Mouse (Mus musculus): ENCODE measurements at regions not wholly inside any gene's neighbourhood (a gene's known extent, or its start where the extent isn't known, plus 50 kb on each side); places are given as distances from the start of the nearest gene placed in this dataset.

GRCm38 (mm10) chrX:11776236-11776899 is 383.8 kb downstream of the Bcor start:
- no peak for DNase-seq (ENCODE audit: low read depth, low spot score)

DNA sequence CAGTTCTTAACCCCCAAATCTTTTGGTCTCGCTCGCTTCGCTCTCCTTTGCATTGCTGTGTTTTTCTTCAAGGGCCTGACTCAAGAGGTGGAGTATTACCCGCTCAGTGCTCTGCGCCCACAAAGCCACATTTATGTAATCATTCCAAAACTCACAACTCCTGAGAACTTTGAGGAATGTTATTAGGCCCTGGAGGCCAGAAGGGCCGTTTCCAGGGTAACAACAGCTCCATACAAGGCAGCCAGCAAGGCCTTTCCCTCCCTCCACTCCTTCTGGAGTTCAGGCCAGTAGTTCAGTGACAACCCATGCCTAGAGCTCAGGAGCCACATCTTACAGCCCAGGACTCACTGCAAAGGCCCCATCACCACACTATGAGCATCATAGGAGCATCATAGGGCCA is 365.1 kb downstream of the Bcor start:
- DNase-seq (ENCODE audit: low read depth, low spot score), result no peak

DNA sequence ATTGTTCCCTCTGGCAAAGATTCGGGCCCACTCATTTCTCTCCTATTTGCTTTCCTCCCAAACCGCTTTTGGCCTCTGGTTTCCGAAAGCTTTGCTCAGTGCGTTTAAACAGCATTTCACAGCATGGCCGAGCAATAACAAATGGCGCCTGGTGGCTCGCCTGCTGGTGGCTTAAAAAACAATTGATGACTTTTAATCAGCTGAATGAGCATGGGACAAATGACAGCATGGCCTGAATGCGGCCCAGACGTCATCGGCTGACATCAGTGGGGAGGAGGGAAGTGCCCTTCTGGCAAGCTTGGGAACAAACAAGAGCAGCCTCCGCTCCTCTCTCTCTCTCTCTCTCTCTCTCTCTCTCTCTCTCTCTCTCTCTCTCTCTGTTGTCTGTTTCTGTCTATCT is 362.3 kb downstream of the Bcor start:
- DNase-seq (ENCODE audit: low read depth, low spot score), result no peak

- DNase-seq (ENCODE audit: low read depth, low spot score), result no peak
These were observed 361.8 kb downstream of the Bcor start for GRCm38 (mm10) chrX:11798326-11798725.

DNA sequence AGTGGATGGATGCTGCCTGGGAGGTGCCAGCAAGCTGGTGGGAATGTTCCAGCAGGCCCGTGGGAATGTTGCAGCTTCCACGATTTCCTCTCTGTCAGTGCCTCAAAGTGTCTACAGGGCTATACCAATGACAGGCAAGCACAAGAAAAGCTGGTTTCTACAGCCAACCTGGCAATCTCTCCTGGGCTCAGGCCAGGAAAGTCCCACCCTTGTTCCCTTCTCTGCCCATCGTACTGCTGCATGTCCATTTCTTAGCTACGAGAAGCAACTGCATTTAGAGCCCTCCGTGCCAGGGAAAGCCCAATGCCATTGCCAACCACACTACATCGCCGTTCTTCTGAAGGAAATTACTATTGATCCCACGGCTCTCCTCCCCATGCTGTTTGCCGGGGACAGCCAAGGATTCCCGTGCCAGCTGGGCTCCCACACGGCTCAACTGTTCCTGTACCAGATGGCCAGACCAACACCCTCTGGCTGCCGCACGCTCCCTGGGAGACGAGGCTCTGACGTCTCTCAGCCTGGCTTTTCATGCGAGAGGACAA is 359.7 kb downstream of the Bcor start:
- DNase-seq (ENCODE audit: low read depth, low spot score), result no peak

DNA sequence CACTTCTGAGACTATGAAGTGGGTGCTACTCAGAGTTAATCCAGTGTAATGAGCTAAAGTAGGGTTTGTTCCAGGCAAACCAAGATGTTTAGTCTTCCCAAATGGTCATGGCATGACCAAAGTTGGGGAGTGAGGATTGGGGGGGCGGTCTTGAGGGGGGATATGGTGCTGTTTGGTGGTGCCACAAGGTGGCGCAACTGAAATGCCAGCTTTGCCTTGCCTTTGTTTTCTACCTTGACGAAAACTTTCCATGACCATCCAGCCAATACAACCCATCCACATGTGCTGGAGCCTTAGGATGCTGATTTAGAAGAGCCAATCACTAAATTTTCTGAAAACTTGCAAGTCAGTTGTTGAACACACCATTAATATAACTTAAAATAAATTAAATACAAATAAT is 358.9 kb downstream of the Bcor start:
- DNase-seq (ENCODE audit: low read depth, low spot score), result no peak

- DNase-seq (ENCODE audit: low read depth, low spot score), result no peak
These were observed 358.5 kb downstream of the Bcor start for GRCm38 (mm10) chrX:11801621-11802020.

GRCm38 (mm10) chrX:11802074-11802899 is 357.9 kb downstream of the Bcor start:
- DNase-seq (ENCODE audit: low read depth, low spot score), result no peak

DNA sequence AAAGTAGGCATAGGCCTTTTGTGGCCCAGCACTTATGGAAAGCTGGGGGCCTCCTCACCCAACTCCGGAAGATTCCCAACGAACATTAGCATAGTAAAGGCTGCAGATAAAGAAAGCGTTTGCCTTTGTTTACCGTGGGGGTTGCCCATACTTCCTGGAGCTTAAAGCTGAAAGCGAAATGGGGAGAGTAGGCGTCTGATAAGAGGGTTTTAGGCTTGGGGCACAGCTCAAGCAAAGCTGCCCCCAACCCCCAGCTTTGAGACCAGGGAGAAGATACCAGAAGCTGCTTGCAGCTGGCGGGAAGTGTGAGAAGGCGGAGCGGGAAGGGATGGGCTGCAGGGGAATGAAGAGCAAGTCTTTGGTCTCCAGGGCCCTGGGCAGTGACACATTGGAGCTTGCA is 356.9 kb downstream of the Bcor start:
- DNase-seq (ENCODE audit: low read depth, low spot score), result no peak

GRCm38 (mm10) chrX:11806896-11807252 is 353.3 kb downstream of the Bcor start:
- no peak for DNase-seq (ENCODE audit: low read depth, low spot score)

- DNase-seq (ENCODE audit: low read depth, low spot score), result no peak
These were observed 352.8 kb downstream of the Bcor start for GRCm38 (mm10) chrX:11807253-11807882.

- no peak for DNase-seq (ENCODE audit: low read depth, low spot score)
These were observed 352.3 kb downstream of the Bcor start for GRCm38 (mm10) chrX:11807883-11808262.

GRCm38 (mm10) chrX:11808911-11809310 is 351.2 kb downstream of the Bcor start:
- DNase-seq (ENCODE audit: low read depth, low spot score), result no peak

GRCm38 (mm10) chrX:11814861-11815260 is 345.3 kb downstream of the Bcor start:
- no peak for DNase-seq (ENCODE audit: low read depth, low spot score)

DNA sequence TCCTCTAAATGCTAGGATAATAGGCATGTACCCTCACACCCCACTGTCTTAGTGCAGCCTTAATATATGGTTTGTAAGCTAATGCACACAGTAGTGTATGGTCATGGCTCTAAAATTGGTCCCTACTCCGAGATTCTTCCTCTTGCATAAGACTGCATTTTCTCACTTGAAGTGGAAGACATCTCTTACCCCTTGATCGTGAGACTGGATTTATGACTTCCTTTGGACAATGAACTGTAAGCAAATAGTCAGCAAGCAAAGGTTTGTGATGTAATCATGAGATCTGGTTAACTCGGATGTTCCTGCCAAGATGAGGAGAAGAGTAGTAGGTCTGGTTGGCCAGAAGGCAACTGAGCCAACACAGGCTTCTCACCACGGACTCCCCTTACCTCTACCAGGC is 344.3 kb downstream of the Bcor start:
- DNase-seq (ENCODE audit: low read depth, low spot score), result no peak

- no peak for DNase-seq (ENCODE audit: low read depth, low spot score)
These were observed 341.5 kb downstream of the Bcor start for GRCm38 (mm10) chrX:11818634-11819033.

DNA sequence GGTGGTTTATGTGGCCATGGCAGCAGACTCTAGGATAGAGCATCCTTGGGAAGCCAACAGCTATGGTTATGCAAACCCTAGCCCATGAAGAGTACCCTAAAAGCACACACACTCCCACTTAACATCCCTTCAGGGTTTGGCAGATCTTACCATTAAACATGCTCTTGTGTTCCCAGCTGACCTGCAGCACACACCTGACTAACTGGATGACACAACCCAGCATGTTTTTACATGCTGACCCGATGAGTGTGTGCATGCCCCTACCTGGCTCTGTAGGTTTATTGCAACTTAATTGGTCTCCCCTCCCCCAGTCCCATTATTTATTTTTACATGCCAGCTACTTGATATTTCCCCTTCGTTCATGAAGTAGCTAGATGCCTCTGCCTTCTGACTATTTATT is 339.0 kb downstream of the Bcor start:
- DNase-seq (ENCODE audit: low read depth, low spot score), result no peak

DNA sequence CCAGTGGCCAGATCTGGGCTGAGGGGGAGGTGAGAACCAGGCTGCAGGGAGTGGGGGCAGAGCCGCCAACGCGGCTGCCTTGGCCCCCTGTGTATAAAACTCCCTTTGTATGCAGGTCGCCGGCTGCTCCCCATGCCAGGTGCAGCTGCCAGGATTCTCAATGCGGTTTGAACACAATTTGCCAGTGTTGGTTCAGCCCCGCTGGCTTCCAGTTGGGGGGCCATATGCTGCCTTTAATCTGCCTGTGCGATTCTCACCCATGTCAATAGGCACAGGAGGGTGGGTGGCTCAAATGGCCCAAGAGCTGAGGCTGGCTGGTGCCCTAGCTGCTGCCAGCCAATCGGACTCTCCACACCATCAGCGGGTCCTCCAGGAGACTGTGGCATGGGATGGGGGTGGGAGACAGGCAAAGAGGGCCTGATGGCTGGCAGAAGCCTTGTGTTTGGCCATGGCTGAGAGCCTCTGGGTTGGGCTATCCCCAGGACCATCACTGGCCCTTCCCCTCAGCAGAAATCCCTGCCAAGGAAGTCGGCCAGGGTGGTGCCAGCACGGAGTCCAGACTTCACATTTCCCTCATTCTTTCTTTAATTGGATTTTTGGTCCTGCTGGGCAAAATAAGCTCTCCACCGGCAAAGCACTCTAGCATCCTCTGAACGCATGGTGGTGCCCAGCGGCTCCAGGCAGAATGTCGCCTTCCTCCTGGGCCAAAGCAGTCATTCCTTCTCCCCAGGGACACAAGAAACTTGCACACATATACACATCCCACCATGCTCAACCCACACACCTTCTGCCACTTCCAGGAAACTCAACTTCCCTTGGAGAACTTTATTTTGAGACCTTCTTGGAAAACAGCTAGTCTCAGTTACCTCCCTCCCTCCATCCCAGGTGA is 338.0 kb downstream of the Bcor start:
- no peak for DNase-seq (ENCODE audit: low read depth, low spot score)

GRCm38 (mm10) chrX:11825948-11826347 is 334.2 kb downstream of the Bcor start:
- DNase-seq (ENCODE audit: low read depth, low spot score), result no peak

DNA sequence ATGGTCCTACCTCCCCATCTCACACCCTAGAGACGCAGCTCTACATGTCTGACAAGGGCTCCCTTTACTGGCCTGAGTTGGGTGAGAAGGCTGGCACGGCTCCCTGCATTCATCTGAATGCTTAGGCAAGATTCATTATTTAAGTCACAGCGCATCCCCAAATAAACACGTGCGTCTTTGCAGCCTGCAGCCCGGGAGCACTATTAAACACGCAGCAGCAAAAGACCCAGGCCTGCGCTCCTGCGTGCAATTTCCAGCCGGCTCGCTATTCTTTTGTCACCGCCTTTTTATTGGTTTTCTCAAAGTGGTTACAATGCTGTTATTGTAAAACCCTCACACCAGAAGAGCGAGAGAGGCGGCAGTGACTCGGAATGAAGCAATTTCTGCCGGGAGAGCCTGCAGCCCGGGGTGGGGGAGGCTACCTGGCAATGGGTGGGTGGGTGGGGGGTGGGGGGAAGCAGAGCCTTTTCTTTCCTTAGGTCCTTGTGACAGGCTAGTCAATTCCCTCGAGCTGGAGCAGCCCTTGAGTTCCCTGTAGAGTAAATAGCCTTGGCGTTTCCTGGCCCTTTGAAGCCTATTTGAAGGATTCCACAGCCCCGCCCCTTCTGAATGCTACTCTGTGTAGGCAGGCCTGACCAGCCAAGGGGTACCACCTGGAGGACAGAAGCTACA is 333.3 kb downstream of the Bcor start:
- no peak for DNase-seq (ENCODE audit: low read depth, low spot score)

DNA sequence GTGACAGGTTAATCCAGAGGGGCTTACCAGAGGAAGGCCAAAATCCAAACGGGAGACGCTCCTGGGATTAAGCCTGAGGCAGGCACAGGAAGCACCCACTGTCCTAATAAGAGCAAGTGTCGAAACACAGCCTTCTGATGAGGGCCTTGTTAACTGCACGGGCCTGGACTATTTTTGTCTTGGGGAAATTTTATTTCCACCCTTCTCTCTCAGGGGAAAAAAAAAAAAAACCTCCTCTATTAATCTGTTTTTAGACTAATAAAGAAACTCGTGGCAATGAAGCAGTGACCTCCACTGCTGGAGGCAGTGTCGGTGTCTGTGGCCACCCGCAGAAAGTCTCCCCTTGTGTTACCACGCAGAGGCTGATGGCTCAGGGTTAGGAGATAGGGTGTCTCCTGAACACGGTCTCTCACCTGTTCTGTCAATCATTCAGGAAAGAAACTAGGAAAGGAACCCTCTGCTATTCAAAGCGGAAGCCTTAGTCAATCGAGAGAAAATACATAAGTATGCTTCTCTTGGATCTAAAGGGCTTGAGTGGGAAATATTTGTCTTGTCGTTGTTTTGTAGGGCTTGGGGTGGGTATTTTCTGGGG is 330.6 kb downstream of the Bcor start:
- DNase-seq (ENCODE audit: low read depth, low spot score), result no peak

Data from WW6 (cell line).